Mouse (Mus musculus) thymus, adult 18-20 months (tissue): Measurements from ENCODE around the gene Fam227b.

Source experiments
- DNase-seq, 2 experiments: peaks; one replicate each; pipeline ENCODE4 v3.0.0; 2022; ENCODE audit warnings: mixed read lengths in 2 of 2

Gene Fam227b

GRCm38 (mm10) chr2:126151855-126152571 is at the start of gene Fam227b, which contains the start of gene Dtwd1:
TSS of gene Fam227b (minus strand) at chr2:126152004.
TSS of gene Dtwd1 (plus strand) at chr2:126152141.
- DNase-seq: peak; percentile 96 to 97

- DNase-seq: no peak
Observed at GRCm38 (mm10) chr2:126198971-126199370, 47.2 kb upstream of the Fam227b start.

GRCm38 (mm10) chr2:126195631-126196356 is 44.0 kb upstream of the Fam227b start:
- no peak for DNase-seq

- no peak for DNase-seq
Observed at GRCm38 (mm10) chr2:126192129-126192528, 40.3 kb upstream of the Fam227b start.

- no peak for DNase-seq
Observed at GRCm38 (mm10) chr2:126191306-126191705, 39.5 kb upstream of the Fam227b start.

- no peak for DNase-seq
Observed at GRCm38 (mm10) chr2:126171427-126171826, 19.6 kb upstream of the Fam227b start.

GRCm38 (mm10) chr2:126166848-126167617 is 15.2 kb upstream of the Fam227b start:
- DNase-seq: no peak

GRCm38 (mm10) chr2:126166335-126166734 is 14.5 kb upstream of the Fam227b start:
- no peak for DNase-seq

GRCm38 (mm10) chr2:126165277-126166018 is 13.6 kb upstream of the Fam227b start:
- no peak for DNase-seq

- no peak for DNase-seq
Observed at GRCm38 (mm10) chr2:126147723-126148122, 4.1 kb downstream of the Fam227b start.

GRCm38 (mm10) chr2:126094616-126095015 is 57.2 kb downstream of the Fam227b start:
- no peak for DNase-seq

GRCm38 (mm10) chr2:126090432-126090831 is 61.4 kb downstream of the Fam227b start:
- no peak for DNase-seq

- DNase-seq: no peak
Observed at GRCm38 (mm10) chr2:126086187-126086586, 65.6 kb downstream of the Fam227b start.

GRCm38 (mm10) chr2:126084326-126084725 is 67.5 kb downstream of the Fam227b start:
- no peak for DNase-seq

- no peak for DNase-seq
Observed at GRCm38 (mm10) chr2:126079086-126079485, 72.7 kb downstream of the Fam227b start.

GRCm38 (mm10) chr2:126076506-126076905 is 75.3 kb downstream of the Fam227b start:
- no peak for DNase-seq

- no peak for DNase-seq
Observed at GRCm38 (mm10) chr2:126073744-126074143, 78.1 kb downstream of the Fam227b start.

- no peak for DNase-seq
Observed at GRCm38 (mm10) chr2:126069740-126070139, 82.1 kb downstream of the Fam227b start.

- no peak for DNase-seq
Observed at GRCm38 (mm10) chr2:126065303-126065856, 86.4 kb downstream of the Fam227b start.

- DNase-seq: no peak
Observed at GRCm38 (mm10) chr2:126064814-126065213, 87.0 kb downstream of the Fam227b start.

- no peak for DNase-seq
Observed at GRCm38 (mm10) chr2:126062876-126063275, 88.9 kb downstream of the Fam227b start.
